Mouse (Mus musculus) E14TG2a.4 (cell line): ENCODE measurements around the gene Elmo1.

Experiments used
- CTCF ChIP-seq: conservative IDR thresholded peaks from 2 replicates; pipeline ENCODE4 v1.5.1; 2014; ENCODE audit warnings: low read length
- NANOG ChIP-seq: IDR thresholded peaks from 2 replicates; pipeline ENCODE4 v1.6.1; 2014; ENCODE audit warnings: borderline replicate concordance, low read length, mixed read lengths
- POU5F1 ChIP-seq: IDR thresholded peaks from 2 replicates; pipeline ENCODE4 v1.6.1; 2014; ENCODE audit warnings: low read length, borderline replicate concordance

GRCm38 (mm10) chr13:20231837-20232728, 141.7 kb downstream of the Elmo1 start:
- TF ChIP-seq CTCF = no peak
- TF ChIP-seq POU5F1 = no peak
- no peak for TF ChIP-seq NANOG
